Mouse (Mus musculus) liver, adult 2 months (tissue): ENCODE results near the gene Gars. TPM values are rescaled to one million over a fixed set of nuclear protein-coding genes. Genes with fewer than 3 reads are reported as not detected.

ENCODE experiments used
- DNase-seq: peaks from one replicate; pipeline ENCODE4 v3.0.0-alpha.2; 2011; ENCODE audit warnings: low read depth, low spot score; ENCODE audit errors: extremely low read depth
- H3K27ac ChIP-seq: fragments of 200-500 bp; replicated peaks from 2 replicates; pipeline ENCODE4 v1.5.1; 2012; ENCODE audit warnings: low read depth, mild to moderate bottlenecking, control low read depth, inconsistent platforms, low read length; ENCODE audit not compliant: insufficient read depth
- H3K27me3 ChIP-seq: fragments of 200-500 bp; 2 replicates; pipeline ENCODE4 v1.6.1; 2012; ENCODE audit warnings: mild to moderate bottlenecking, moderate library complexity, low read length, inconsistent platforms; ENCODE audit not compliant: control insufficient read depth, insufficient read depth
- H3K36me3 ChIP-seq: fragments of 200-500 bp; 2 replicates; pipeline ENCODE4 v1.6.1; 2012; ENCODE audit warnings: low read length, inconsistent platforms; ENCODE audit not compliant: control insufficient read depth, insufficient read depth
- H3K4me1 ChIP-seq: fragments of 200-500 bp; 2 replicates; pipeline ENCODE4 v1.6.1; 2011; ENCODE audit warnings: low read length; ENCODE audit not compliant: control insufficient read depth, insufficient read depth
- H3K4me3 ChIP-seq: fragments of 200-500 bp; 2 replicates; pipeline ENCODE4 v1.5.1; 2011; ENCODE audit warnings: low read depth, mild to moderate bottlenecking, control low read depth, low read length, moderate library complexity; ENCODE audit not compliant: insufficient read depth
- H3K79me2 ChIP-seq: fragments of 200-500 bp; 2 replicates; pipeline ENCODE4 v1.6.1; 2012; ENCODE audit warnings: inconsistent platforms, mild to moderate bottlenecking, low read length, moderate library complexity; ENCODE audit not compliant: control insufficient read depth, insufficient read depth
- H3K9ac ChIP-seq: fragments of 200-500 bp; 2 replicates; pipeline ENCODE4 v1.6.1; 2012; ENCODE audit warnings: low read depth, mild to moderate bottlenecking, control low read depth, inconsistent platforms, low read length
- CTCF ChIP-seq: fragments of 200-500 bp; IDR thresholded peaks from 2 replicates; pipeline ENCODE4 v1.5.1; 2011; ENCODE audit warnings: low read depth, low read length, control low read depth
- POLR2A ChIP-seq: fragments of 200-500 bp; IDR thresholded peaks from 2 replicates; pipeline ENCODE4 v1.6.1; 2011; ENCODE audit warnings: low read length, control low read depth; ENCODE audit not compliant: insufficient read depth; ENCODE audit errors: extremely low read depth
- WGBS: fragments of 180-500 bp; shearing (Covaris S2); methylation state at CpG from one replicate; pipeline ENCODE4 v1.1.7; 2018; 5-methylcytosine and 5-hydroxymethylcytosine counted together
- polyA plus RNA-seq: library from polyadenylated mRNA; depleted of rRNA; stranded (reverse); fragments of >200 nt; gene quantifications from 2 replicates; pipeline ENCODE4 v1.2.3, GENCODE M21; 2012
- total RNA-seq: library from RNA; depleted of rRNA; stranded (reverse); fragments of >200 nt; gene quantifications from 2 replicates; pipeline ENCODE4 v1.2.3, GENCODE M21; 2014

The Gars gene
- total and polyA plus RNA-seq, 2 experiments = 18.2 to 35.7 TPM

DNA sequence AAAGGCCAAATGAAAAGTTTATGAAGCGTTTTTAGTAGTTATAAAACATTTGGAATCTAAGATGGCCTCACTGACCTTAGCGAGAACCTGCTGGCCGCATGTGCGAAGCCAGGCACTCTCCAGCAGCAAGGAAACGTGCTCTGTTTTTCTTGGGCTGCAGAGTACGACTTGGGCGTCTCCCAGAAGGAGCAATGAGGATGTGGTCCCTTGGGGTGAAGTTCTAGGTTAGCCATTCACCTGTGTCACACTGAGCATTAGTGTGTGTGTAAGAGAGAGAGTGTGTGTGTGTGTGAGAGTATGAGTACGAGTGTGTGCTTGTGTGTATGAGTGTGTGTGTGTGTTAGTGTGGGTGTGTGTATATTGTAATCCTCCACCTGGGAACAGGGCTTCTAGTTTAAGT, 5.4 kb downstream of the Gars start:
- WGBS = 84% methylated on average over 8 of the region's 8 CpGs
- no peak for DNase-seq
- peaks cover 8% of the 10 kb centered on the region; the same call in 1 of the 2 replicates for H3K36me3 ChIP-seq
- H3K27me3 ChIP-seq = no peaks in the 10 kb centered on the region
- H3K27ac ChIP-seq = no peak overlapping the region
- H3K9ac ChIP-seq = no peak overlapping the region
- peaks cover 24% of the 10 kb centered on the region for H3K79me2 ChIP-seq
- H3K4me1 ChIP-seq = no peaks in the 10 kb centered on the region
- TF ChIP-seq POLR2A (no peak), CTCF (no peak)
- H3K4me3 ChIP-seq = no peak overlapping the region

- Histone ChIP-seq H3K79me2 (peaks cover 24% of the 10 kb centered on the region), H3K9ac (no peak overlapping the region), H3K36me3 (peaks cover 8% of the 10 kb centered on the region; the same call in 1 of the 2 replicates), H3K27ac (no peak overlapping the region), H3K4me1 (no peaks in the 10 kb centered on the region), H3K27me3 (no peaks in the 10 kb centered on the region), H3K4me3 (no peak overlapping the region)
- no peak for DNase-seq
- TF ChIP-seq CTCF = no peak
- no peak for TF ChIP-seq POLR2A
- 86% methylated on average over 5 of the region's 5 CpGs for WGBS
Measured at GRCm38 (mm10) chr6:55044542-55044941, 6.7 kb downstream of the Gars start.

- Histone ChIP-seq H3K79me2 (peaks cover 21% of the 10 kb centered on the region), H3K4me3 (no peak overlapping the region), H3K4me1 (no peaks in the 10 kb centered on the region), H3K27me3 (no peaks in the 10 kb centered on the region), H3K9ac (no peak overlapping the region), H3K36me3 (peaks cover 8% of the 10 kb centered on the region; the same call in 1 of the 2 replicates), H3K27ac (no peak overlapping the region)
- TF ChIP-seq POLR2A (no peak), CTCF (no peak)
- DNase-seq = no peak
- 25% methylated on average over 1 of the region's 1 CpGs for WGBS
Measured at GRCm38 (mm10) chr6:55045326-55045725, 7.5 kb downstream of the Gars start.

GRCm38 (mm10) chr6:55049186-55049585, 11.4 kb downstream of the Gars start:
- TF ChIP-seq CTCF = no peak
- TF ChIP-seq POLR2A = no peak
- peaks cover 3% of the 10 kb centered on the region; the same call in 1 of the 2 replicates for H3K79me2 ChIP-seq
- H3K27me3 ChIP-seq = no peaks in the 10 kb centered on the region
- H3K4me3 ChIP-seq = no peak overlapping the region
- no peak for DNase-seq
- no peak overlapping the region for H3K27ac ChIP-seq
- no peak overlapping the region for H3K9ac ChIP-seq
- H3K4me1 ChIP-seq = 0 out of 2 replicates have a peak, but pooled peaks cover under 1% of the 10 kb centered on the region
- WGBS = 88% methylated on average over 10 of the region's 10 CpGs
- H3K36me3 ChIP-seq = peaks cover 23% of the 10 kb centered on the region; the same call in 1 of the 2 replicates

DNA sequence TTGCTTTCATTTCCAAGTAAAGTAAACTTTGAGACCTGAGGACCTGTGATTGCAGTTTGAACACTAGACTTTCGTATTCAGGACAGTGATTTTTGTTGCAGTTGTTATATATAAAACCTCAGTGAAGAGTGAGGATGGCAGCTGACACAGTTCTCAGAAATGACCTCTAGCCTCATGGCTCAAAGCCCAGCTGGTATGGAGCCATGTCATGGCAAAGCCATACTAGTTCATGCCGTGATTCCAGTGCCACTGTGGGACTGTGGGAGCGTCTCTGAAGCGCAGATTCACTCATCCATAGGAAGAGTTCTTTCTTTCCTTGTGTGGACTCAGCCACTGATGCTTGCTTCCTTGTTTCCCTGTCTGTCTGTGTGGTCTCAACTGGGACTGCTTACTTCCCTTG, 16.7 kb downstream of the Gars start:
- H3K9ac ChIP-seq = no peak overlapping the region
- H3K27ac ChIP-seq = no peak overlapping the region
- no peaks in the 10 kb centered on the region for H3K79me2 ChIP-seq
- WGBS = 56% methylated on average over 4 of the region's 4 CpGs
- H3K36me3 ChIP-seq = peaks cover 36% of the 10 kb centered on the region; the same call in 1 of the 2 replicates
- H3K27me3 ChIP-seq = no peaks in the 10 kb centered on the region
- no peak overlapping the region for H3K4me3 ChIP-seq
- H3K4me1 ChIP-seq = 0 out of 2 replicates have a peak, but pooled peaks cover 1% of the 10 kb centered on the region
- DNase-seq = peak; percentile 28
- TF ChIP-seq POLR2A (no peak), CTCF (no peak)

GRCm38 (mm10) chr6:55057427-55057826, 19.6 kb downstream of the Gars start:
- TF ChIP-seq CTCF = no peak
- no peak for TF ChIP-seq POLR2A
- H3K9ac ChIP-seq = no peak overlapping the region
- 99% methylated on average over 3 of the region's 3 CpGs for WGBS

More at GRCm38 (mm10) chr6:55057427-55057826, 19.6 kb downstream of the Gars start:
- H3K27me3 ChIP-seq = no peaks in the 10 kb centered on the region
- H3K27ac ChIP-seq = no peak overlapping the region
- H3K36me3 ChIP-seq = peaks cover 45% of the 10 kb centered on the region
- H3K4me1 ChIP-seq = 0 out of 2 replicates have a peak, but pooled peaks cover 1% of the 10 kb centered on the region
- DNase-seq = no peak
- no peak overlapping the region for H3K4me3 ChIP-seq
- no peaks in the 10 kb centered on the region for H3K79me2 ChIP-seq
